Mouse (Mus musculus) retina, embryonic 14.5 days (tissue): ENCODE measurements around the gene Fcgr1.
"Not testable (repeated sequence)": the region's sequence is repeated elsewhere in the genome, so short reads cannot be mapped to it uniquely, and the experiment has no call there.

ENCODE experiments used
- DNase-seq: peaks from one replicate; pipeline ENCODE4 v3.0.0-alpha.2; 2015; ENCODE audit warnings: low spot score

Gene Fcgr1

DNA sequence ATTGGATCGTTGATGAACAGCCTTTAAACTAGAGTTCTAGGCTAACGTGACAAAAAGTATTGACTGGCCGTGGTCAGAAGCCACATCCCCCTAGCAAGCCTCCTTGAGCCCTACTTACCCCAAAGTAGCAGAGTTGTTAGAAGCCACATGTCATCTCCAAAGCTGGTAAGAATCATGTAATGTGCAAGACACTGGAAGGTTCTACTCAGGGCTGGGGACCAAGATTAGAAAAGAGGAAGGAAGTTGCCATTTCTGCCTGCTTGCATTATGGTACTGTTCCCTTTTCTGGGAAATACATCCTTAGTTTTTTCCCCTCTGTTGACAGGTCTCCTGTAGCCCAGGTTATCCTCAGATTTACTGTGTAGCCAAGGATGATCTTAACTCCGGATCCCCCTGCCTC lies at the start of gene Fcgr1:
Gene Fcgr1, minus strand, starts transcription at position 183 of the 400 bp plus-strand sequence.
- DNase-seq: no peak

DNA sequence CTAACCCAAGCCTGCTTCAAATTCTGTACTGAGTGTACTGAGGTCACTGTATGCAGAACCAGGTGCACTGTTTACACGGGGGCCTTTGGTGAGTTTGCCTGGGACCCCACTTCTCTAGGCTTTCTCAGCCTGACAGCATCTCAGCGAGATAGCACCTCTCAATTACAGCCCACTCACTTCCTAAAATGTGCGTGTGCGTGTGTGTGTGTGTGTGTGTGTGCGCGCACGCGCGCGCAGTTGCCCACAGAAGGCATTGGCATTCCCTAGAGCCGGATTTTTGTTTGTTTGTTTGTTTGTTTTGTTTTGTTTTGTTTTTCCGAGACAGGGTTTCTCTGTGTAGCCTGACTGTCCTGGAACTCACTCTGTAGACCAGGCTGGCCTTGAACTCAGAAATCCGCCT lies 48.9 kb upstream of the Fcgr1 start:
- not testable (repeated sequence) for DNase-seq

DNA sequence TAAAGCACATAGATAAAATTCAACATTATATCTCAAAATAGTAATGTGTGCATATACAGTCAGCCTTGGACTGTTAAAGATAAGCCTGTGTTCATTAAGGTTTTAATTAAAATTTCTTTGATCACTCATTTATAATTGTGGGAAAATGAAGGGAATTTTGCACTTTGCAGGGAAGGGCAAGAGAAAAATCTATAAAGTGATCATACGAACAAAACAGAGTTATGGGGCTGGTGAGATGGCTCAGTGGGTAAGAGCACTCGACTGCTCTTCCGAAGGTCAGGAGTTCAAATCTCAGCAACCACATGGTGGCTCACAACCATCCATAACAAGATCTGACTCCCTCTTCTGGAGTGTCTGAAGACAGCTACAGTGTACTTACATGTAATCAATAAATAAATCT lies 48.3 kb upstream of the Fcgr1 start:
- not testable (repeated sequence) for DNase-seq

DNA sequence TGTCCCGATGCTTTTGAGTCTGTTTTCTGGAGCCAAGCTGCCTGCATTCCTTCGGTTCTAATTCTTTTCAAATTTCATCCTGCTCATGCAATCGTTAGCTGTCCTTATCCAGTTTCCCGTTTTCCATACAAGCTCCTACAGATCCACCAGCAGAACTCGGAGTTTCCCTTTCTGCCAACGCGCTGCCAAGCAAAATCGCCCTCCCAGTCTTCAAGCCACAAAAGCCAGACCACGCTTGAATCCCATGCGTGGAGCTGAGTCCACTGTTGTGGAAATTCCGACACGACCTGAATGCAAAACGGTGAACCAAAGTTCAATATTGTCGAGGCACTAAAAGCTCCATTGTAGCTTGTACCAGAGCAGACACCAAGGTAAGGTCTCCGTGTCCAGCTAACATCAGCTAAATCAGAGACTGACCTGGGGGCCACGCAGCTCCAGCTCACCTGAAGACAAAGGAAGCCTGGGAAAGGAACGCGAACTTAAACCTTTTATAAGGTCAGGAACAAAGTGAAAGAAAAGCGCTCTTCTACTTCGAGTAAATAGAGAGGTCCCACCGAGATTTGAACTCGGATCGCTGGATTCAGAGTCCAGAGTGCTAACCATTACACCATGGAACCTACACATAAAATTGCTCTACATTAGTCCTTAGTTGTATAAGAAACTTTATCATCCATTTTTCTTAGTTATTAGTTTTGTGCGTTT lies 47.0 kb upstream of the Fcgr1 start:
- peak; percentile 71 for DNase-seq

DNA sequence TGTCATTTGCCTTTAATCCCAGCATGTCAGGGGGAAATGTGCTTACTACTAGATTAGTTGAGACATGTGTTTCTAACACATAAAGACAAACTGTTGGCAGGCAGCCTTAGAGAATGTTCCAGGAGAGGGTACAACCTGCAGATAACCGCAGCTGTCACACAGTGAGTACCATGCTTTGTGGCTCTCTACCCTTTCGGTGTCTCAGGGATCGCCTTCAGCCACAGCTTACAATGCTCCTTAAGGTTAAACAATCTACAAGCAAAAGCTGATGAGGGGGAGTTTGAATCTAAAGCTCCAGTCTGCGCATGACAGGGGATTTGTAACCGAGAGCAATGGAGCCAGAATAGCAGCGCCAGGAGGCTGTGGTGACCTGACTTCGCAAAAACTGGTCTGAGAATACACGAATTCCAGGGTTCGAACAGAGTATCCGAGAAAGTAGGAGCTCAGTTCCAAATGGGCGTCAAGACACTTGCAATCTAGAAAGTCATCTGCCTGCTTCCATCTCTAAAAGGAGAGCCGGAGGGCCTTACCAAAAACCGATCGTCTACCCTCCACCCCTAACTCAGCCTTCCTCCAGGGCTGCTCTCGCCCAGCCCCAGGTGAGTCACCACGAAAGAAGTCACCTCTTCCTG lies 45.2 kb upstream of the Fcgr1 start:
- DNase-seq: peak; percentile 35

DNA sequence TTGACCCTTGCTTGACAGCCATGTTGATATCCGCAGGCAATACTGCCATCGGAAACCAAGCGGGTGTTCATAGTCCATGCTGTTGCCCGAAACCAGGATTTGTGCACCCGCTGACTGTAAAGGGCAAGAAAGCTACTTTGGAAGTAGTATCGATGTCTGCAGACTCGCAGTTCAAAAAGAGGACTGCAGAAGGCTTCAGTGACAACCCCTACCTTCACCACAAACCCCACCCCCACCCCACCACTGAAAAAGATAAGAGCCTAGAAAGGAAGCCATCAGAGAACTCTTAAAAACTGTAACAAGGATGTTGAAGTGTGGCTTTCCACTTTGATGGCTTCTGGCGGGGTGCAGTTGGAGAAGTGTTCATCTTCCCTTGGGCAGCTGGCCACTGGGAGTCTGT lies 44.3 kb upstream of the Fcgr1 start:
- DNase-seq: peak; percentile 6

DNA sequence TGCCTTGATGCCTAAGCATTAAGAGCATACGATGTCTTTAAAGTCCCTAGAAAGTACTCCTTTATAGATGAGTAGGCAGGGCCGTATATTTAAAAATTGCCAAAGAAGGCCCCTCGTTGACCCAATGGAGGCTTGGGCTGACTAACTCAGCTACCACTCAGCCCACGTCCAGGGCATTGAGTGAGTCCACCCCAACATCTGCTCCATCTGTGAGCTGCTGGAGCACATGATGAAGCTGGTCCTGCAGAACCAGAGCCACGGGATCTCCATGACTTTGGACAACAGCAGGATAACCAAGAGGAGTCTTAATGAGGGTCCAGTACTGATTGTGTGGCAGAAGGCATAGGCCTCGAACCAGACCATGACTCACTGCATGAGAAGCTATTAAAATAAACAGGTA lies 43.5 kb upstream of the Fcgr1 start:
- peak; percentile 3 for DNase-seq

DNA sequence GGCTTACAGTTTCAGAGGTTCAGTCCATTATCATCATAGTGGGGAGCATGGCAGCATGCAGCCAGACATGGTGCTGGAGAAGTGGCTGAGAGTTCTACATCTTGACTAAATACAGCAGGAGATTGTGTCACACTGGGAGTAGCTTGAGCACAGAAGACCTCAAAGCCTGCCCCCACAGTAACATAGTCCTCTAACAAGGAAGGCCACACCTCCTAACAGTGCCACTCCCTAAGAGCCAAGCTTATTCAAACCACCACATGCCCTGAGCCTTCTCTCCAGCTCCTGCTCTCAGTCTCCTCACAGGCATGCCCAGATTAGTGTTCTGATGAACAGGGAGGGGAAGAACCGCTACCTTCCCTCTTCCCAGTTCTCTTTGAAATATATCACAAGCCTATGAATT lies 42.9 kb upstream of the Fcgr1 start:
- DNase-seq: peak; percentile 19

DNA sequence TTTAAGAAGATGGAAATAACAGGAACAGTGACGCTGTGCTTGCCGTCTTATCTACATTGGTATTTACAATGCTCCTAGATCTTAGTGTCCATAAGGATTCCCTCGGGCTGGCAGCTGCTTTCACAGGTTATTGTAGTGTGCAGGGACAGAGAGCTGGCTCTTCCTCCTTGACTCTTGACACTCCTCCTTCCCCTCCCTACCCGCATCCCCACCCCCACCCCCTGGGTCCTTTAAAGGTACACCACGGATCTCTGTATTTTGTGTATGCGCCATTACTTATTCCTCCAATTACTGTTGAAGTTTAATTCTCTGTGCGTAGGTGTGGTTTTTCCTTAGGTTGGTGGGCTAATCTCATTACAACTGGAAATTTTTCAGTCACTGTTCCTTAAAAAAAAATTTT lies 41.8 kb upstream of the Fcgr1 start:
- DNase-seq: no peak

DNA sequence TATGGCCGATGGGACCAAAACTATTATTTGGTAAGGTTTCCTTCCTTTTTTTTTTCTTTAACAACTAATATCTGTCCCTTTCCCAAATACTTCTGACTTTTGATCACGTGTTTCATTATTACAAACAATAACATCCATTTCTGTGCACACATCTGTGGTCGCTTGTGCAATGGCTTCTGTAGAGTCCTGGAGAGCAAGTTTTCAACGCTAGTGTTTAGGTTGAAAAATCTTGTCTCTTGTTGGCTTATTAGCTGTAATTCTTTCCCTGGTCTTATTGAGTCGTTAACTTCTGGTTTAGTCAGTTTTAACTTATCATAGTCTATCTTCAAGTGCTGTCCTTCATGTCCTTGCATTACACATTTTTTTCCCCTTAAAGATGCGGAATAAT lies 41.4 kb upstream of the Fcgr1 start:
- DNase-seq: peak; percentile 56

DNA sequence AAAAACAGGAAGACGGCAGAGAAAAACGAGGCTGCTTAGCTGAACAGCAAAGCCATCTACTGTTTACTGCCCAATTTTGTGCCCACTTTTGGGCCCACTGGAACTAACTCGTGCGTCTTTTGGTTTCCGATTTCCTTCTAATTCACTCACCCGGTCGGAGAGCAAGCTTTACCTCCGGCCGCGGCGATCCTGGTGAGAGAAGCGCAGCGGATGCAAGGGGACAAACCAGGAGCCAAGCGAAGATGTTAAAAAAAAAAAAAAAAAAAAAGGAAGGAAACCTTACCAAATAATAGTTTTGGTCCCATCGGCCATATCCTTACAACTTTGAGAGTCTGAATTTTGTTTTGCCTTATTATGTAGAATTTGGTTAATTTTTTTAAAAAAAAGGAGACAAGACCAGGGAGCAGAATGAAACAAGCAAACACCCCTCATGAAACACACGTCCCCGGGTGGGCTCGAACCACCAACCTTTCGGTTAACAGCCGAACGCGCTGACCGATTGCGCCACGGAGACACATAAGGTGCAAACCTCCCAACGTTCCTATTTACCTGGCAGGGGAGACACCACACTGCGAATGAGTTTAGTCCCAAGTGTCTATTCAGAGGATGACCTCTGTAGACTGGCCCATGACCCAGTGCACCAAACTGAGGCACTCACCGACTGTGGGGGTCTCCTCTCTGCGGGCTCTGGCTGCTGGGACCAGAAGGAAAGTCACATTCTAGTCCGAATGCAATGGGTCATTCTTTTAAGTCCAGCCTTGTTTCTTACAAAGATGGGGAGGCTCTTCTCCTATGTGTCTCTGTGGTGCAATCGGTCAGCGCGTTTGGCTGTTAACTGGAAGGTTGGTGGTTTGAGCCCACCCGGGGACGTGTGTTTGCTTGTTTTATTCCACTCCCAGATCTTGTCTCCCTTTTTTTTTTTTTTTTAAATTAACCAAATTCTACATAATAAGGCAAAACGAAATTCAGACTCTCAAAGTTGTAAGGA lies 40.7 kb upstream of the Fcgr1 start:
- peak; percentile 53 for DNase-seq

DNA sequence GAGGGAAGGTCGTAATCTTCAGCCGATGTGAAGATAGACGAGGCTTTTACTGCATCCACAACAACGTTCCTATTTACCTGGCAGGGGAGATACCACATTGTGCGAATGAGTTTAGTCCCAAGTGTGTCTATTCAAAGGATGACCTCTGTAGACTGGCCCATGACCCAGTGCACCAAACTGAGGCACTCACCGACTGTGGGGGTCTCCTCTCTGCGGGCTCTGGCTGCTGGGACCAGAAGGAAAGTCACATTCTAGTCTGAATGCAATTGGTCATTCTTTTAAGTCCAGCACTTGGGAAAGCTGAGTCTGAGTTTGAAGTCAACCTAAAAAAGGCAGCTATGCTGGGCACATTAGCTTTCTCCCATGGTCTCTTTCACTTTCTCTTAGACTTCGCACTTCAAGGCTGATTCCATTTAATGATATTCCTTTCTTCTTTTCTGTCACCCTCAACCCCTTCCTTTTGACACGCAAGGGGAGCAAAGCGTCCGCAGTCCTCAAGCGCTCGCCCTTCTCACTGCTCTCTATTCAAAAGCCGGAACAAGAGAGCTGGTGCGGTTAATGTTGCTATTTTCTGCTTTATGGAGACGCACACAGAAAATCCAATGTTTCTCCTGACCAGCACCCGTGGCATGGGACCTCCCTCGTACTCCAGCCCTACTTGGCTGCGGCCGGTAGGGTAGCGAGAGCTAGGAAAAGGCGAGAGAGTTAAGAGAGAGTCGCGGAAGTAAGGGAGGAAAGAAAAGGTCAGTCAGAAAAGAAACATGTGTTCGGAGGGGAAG lies 39.8 kb upstream of the Fcgr1 start:
- peak; percentile 55 for DNase-seq

DNA sequence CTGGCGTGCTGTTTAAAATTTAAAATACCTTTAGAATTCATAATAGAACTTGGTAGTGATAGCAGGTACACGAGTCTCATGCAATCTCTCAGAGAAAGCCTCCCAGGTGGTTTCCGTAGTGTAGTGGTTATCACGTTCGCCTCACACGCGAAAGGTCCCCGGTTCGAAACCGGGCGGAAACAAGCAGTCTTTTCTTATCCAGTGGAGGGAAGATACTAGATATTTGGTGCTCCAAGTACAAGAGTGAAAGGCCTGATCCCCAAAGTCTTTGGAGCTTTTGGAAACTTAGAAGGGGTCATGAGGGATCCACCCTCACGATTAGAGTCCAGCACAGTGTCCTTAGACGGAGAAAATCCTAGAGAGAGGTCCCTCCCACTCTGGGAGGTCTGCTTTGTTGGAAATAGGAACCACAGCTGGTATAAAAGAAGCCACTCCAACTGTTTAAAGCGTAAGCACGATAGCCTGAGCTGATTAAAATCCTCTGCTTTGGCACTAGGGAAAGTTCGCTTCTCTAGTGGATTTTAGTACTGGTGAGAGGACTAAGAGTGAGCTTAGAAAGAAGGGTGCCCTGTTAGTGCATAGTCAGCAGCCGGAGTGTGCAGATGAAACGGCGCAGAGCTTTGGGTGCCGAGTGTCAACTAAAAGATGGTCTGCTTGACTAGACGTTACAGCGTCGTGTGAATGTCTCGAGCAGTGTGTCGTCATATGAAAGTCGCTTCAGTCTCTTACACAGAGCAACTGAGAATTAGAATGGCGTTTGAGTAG lies 39.0 kb upstream of the Fcgr1 start:
- peak; percentile 64 for DNase-seq

DNA sequence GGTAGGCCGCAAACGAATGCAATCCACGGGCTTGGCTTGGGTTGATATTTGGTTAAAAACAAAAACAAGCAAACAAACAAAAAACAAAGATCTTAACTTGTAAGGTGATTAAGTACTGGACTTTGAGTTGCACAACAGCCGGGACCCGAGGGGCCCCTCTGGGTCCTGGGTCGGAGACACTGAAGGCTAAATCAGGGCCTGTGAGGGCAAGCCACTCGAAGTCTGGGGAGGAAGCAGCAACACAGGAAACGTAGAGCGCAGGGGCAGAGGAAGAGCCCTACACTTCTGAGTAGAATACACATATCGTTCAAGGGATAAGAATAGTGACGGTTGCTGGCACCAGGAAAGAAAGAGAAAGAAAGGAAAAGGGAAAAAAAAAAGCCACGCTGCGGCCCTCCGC lies 38.2 kb upstream of the Fcgr1 start:
- DNase-seq: no peak

DNA sequence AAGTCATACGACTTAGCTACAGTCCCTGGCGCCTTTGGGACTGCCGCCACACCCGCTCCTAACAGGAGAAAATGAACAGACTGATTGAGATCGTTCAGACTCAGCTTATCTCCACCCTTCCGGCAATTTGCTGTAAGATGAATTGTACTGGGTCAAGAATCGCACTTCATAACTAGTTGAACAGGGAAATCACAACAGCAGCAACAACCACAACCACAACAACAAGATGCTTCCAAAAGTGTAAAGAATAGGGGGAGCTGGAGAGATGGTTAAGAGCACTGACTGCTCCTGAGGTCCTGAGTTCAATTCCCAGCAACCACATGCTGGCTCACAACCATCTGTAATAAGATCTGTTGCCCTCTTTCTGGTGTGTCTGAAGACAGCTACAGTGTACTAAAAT lies 37.7 kb upstream of the Fcgr1 start:
- peak; percentile 17 for DNase-seq

DNA sequence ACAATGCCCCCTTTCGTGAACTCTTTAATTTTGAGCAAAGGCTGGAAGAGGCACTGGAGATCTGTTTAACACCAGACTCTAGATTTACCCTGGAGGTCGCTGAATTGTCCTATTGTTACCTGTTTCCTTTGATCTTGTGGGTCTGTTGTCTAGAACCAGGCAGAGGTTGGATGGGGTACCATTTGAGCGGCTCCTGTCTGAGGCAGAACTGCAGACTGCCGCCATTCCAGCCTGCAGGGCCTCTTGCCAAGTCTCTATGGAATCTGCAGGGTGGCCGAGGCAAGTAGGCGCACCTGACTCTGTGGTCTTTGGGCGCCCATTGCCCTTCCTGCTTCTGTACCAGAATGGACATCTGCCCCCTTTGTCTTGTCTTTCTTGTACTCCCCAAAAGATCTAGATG lies 36.8 kb upstream of the Fcgr1 start:
- peak; percentile 20 for DNase-seq

DNA sequence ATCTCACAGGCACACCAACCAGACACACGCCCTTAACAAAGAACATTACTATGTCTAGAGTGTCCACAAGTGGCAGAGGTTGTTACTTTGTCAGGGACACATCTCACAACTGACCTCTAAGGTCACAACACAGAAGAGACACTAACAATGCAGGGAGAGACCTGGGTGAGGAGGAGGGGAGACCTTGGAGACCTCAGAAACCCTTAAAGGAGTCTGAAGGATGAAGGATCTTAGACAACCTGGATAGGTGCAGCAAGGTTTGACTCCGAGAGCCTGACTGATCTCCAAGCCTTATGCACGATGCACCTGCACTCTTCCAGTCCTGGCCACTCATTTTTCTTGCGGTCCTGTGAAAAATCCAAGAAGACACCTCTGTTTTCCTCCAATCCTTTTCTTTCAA lies 36.4 kb upstream of the Fcgr1 start:
- DNase-seq: no peak

DNA sequence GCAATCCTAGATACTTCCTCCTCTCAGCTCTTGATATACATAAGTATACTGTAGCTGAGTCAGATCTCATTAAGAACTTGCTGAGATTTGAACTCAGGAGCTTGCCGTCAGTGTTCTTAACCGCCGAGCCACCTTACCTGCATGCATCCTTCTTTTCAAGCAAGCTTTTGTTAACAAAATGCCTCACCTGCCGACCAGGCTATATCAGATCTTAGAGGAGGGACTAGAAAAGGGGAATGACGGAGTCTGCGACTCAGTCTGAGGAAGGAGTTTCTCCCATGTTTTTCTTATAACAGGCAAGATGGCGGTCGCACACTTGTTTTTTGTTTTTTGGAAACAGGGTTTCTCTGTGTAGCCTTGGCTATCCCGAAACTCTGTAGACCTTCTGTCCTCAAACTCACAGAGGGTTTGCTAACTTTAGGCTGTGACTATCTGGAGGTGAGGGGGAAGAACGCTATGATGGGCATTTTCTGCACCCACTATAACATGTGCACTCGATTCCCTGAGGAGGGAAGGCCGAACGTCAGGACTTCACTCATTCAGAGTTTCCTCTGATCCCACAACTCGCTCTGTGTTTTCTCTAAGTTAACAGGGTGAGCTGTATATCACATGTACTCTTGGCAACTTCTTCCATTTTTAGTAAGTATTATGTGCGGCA lies 35.1 kb upstream of the Fcgr1 start:
- peak; percentile 80 for DNase-seq

DNA sequence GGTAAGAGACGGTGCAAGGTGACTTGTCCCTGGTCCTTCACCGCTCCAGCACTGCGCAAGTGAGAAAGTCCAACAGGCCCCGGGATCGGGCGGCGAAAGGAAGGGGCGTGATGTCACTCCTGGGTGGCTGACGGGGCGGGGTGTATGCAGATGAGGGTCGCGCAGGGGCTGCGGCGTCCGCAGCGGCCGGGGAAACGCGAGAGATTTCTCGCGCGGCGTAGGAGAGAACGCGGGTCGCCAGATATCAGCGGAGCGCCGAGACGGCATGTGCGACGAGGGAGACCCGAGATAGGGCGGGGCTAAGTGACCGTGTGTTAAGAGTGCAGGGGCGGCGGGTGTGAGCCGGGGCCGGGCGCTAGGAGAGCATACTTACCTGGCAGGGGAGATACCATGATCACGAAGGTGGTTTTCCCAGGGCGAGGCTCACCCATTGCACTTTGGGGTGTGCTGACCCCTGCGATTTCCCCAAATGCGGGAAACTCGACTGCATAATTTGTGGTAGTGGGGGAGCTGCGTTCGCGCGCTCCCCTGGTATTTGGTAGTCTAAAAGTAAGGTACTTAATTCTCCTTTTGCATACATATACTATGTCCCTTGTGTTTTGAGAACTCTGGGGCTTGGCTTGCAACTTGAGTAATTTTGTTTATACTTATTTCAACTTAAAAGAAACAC lies 34.4 kb upstream of the Fcgr1 start:
- DNase-seq: peak; percentile 84

DNA sequence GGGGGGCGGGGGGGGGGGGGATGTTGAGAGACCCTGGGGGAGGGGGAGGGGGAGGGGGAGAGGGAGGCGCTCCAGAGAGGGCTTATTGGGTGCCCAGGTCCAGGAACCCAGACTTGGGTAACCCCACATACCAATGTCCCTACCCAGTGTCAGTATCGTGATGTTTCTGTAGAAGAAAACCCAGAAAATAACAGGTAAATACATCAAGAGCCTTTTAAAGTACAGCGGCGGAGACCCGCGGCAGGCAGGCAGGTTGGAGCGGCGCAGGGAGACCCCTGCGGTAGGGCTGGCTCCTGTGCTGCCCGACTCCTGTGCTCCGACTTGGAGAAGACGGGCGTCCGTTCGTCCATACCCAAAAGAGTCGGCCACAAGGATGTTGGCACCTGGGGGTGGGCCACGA lies 33.9 kb upstream of the Fcgr1 start:
- DNase-seq: peak; percentile 49
